Mouse (Mus musculus) T-cell, adult 2 months (primary cell): Measurements from ENCODE around the gene Mustn1.

Experiments
- DNase-seq: peaks from one replicate; pipeline ENCODE4 v3.0.0; 2022; ENCODE audit warnings: low spot score

Mustn1 gene

DNA sequence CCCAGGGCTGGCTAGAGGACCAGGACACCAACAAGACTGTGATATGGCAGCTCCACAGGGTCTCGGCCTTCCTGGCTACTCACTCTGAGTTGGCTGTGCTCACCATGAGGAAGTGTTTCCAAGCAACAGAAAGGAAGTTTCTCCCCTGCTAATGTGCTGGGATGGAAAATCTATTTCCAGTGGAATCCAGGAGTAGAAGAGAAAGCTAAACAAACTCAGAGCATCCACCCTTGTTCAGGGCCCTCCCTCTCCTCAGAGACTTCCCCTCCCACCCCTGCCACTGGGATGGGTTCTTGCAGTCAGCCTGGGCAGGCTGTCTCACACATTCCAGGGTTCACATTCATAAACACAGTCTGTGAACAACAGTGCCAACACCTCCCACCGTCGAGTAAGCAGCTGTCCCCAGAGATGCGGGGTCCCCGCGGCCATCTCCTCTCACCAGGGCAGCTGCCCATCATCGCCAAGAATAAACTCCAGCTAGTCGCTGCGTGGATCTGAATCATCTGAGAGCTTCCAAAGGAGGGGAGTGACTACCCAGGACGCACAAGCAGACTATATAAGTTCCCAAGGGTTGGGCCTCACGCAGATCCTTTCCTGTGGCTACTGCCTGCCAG, at the start of gene Mustn1:
TSS of gene Mustn1 (plus strand) at position 243 of the 614 bp plus-strand sequence.
- no peak for DNase-seq

DNA sequence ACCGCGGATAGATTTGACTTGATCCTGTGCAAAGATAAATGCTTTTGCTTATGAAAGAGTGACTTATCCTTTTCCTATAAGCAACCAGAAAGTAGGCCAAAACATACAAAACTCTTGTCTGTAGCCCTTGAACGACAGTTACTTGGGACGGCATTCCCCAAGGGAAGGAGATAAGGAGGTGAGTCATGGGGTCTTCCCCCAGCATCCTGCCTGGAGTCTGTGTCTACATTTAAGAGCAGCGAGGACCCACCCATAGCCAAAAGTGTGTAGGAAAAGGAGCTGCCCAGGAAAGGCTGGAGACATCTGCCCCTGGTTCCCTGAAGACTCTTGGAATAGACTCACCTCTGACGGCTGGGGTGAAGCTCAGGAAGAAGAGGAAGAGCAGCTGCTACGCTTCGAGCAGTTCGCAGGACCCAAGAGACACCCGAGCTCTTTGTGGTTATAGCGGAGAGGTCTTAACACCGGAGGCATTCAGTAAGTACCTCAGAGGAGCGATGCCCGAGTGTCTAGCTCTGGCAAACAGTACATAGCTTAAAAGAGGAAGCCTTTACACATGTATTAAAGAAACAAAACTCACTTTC, 41.5 kb upstream of the Mustn1 start:
- DNase-seq = no peak

DNA sequence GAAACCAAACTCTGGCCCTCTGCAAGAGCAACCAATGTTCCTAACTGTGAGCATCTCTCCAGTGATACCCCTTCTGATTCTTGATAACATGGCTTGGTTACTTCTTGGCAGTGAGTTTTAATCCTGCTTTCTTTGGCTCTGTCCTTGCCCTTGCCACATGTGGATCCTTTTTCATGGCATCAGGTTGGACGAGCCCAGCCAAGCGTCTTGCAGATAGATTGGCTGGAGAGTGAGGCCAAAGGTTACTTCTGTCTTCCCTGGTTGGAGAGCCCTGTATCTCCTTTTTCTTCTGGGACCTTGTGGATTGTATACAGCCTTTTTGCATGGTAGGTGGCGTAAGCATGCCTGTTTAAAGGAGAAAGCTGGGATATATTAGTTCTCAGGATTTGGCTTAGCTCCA, 35.3 kb upstream of the Mustn1 start:
- DNase-seq = no peak

GRCm38 (mm10) chr14:30850504-30850903, 28.5 kb upstream of the Mustn1 start:
- DNase-seq = no peak

- DNase-seq = no peak
Measured at GRCm38 (mm10) chr14:30852325-30852724, 26.7 kb upstream of the Mustn1 start.

- DNase-seq = no peak
Measured at GRCm38 (mm10) chr14:30855316-30855715, 23.7 kb upstream of the Mustn1 start.

GRCm38 (mm10) chr14:30856885-30857507, 22.0 kb upstream of the Mustn1 start:
- DNase-seq = no peak

GRCm38 (mm10) chr14:30857990-30858389, 21.0 kb upstream of the Mustn1 start:
- DNase-seq = no peak

GRCm38 (mm10) chr14:30861421-30862125, 17.4 kb upstream of the Mustn1 start:
- no peak for DNase-seq

GRCm38 (mm10) chr14:30862368-30862767, 16.6 kb upstream of the Mustn1 start:
- no peak for DNase-seq

DNA sequence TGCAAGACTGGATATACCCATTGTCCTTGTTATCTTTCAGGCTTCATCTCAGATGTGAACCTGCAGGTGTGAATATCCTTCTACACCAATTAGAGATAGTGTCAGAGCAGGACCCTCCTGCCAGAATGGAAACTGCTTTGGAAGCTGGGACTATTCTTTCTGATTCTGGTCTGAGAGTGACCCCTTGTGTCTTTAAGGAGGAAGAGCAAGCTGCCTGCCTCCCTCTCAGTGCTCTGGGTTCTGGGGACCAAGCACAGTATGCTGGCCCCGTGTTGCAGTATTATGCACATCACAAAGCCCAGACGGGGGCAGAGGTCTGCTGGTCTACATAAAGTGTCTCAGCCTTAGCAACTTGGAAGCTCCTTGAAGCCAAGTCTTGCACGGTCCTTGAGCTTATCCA, 13.7 kb upstream of the Mustn1 start:
- DNase-seq = no peak

GRCm38 (mm10) chr14:30867042-30867441, 12.0 kb upstream of the Mustn1 start:
- peak; percentile 23 for DNase-seq

GRCm38 (mm10) chr14:30868826-30869225, 10.2 kb upstream of the Mustn1 start:
- no peak for DNase-seq

DNA sequence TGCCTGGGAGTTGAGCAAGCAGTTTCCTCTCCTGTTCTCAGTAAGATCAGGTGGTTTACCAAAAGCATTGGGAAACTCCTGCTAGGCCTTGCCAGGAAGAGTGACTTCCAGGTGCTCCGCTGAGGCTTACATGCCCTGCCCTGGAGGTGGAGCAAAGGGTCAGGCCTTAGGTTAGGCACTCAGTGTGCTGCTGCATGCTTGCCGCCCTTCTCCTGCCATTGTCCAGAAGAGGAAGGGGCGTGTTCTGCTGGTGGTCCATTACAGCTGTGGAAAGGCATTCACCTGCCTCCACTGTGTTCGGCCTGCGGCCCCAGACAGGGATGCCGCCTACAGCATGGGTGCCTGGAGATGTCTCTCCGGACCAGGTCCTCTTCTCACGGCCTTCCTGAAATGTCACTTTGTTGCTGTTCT, 9.6 kb upstream of the Mustn1 start:
- no peak for DNase-seq

- no peak for DNase-seq
Measured at GRCm38 (mm10) chr14:30870206-30871147, 8.5 kb upstream of the Mustn1 start.

DNA sequence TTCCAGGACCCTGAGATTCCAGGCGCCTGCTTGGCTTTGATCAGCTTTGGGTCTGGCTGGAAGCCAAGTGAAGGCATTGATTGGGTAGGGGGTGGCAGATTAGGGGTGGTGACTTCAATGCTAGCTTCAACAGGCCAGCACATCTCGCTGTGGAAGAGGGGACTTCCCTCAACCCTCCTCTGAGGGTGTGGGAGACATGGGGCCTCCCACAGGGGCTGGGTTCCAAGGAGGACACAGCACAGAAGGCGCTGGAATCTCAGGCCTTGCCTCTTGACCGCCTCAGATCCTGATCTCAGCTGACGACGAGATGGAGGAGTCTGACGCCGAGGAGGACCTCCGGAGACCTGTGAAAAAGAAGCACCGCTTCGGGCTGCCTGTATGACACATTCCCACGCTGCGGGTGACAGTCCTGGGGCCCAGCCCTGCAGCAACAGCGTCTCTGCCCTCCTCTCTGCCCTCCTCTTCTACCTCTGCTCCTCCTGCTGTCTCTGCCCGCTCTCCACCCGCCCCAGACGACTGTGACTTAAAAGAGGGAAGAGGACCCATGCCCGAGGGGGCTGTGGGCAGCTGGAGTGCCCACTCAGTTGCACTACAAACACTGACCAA, 4.8 kb upstream of the Mustn1 start:
- DNase-seq = no peak

GRCm38 (mm10) chr14:30875130-30875865, 3.7 kb upstream of the Mustn1 start:
- no peak for DNase-seq

DNA sequence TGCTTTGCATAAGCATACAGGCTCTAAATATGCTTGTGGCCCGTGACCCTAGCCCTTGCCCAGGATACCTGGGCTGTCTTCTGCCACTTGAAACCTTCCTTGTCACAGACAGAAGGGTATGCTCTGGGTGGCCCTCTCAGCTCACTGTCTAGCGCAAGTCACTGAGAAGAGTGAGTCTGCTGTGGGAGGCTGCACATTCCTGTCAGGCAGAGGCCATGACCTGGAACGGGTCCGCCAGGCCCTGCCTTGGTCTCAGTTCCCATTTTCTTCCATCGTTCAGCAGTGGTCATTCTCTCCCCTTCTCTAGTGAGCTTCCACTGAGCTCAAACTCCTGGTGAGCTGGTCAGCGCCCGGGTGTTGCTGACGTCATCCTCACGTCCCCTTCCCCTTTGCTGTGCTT, 3.0 kb upstream of the Mustn1 start:
- no peak for DNase-seq

GRCm38 (mm10) chr14:30876451-30876850, 2.5 kb upstream of the Mustn1 start:
- DNase-seq = no peak

DNA sequence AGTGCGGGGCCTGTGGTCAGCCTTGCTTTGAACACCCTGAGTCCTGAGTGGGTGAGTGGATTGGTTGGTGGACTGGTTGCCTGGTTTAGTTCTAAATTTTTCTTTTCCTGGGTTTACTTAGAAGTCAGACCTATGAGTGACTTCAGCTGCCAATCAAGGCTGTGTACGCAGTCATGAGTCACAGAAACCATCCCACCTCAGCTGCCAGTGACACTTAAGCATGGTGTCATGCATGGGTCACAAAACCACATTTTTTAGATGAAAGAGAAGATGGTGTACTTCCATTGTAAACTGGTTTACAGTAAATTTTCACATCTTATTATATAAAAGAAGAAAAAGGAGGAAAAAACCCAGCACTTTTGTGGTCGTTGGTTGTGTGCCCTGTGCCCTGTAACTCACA, 1.2 kb upstream of the Mustn1 start:
- DNase-seq = no peak

DNA sequence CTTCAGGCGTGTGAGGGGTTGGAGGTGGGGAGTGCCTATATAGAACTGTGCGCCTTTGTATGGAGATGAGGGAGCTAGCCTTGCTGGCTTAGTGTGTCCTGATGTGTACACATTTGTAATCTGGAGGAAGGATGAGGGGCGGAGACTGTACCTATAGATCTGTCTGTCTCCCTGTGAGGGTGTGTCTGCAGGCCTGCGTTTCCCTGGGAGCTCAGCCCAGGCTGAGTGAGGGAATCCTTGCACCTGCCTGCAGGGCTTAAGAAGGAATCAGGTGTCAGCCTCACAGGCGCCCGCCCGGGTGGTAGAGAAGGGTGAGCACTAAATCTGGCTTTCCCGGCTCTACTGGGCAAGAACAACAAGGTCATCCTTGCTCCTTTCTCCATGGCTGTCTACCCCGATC, 794 bp downstream of the Mustn1 start:
- no peak for DNase-seq
